Mouse (Mus musculus) 416B (cell line): Measurements from ENCODE around the gene Cnrip1.

Experiments used
- DNase-seq: peaks from one replicate; pipeline ENCODE4 v3.0.0; 2011; ENCODE audit warnings: low read depth

The Cnrip1 gene

DNA sequence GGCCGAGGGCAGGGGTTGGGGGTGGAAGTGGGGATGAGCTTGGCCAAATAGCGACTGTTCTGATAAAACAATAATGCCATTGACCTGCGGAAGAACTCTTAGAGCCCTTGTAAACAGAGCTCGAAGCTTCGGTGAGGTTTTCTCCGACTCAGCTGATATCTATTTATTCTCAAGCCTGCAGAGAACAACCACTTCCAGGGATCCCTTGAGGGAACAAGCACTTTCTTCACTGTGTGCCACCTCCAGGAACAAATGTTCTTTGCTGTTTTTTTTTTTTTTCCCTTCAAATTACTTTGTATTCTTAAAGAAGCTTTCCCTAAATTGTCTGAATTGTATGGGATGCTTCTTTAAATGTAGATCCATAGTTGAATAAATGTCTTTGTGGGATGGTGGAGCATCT is 56.0 kb downstream of the Cnrip1 start:
- no peak for DNase-seq

DNA sequence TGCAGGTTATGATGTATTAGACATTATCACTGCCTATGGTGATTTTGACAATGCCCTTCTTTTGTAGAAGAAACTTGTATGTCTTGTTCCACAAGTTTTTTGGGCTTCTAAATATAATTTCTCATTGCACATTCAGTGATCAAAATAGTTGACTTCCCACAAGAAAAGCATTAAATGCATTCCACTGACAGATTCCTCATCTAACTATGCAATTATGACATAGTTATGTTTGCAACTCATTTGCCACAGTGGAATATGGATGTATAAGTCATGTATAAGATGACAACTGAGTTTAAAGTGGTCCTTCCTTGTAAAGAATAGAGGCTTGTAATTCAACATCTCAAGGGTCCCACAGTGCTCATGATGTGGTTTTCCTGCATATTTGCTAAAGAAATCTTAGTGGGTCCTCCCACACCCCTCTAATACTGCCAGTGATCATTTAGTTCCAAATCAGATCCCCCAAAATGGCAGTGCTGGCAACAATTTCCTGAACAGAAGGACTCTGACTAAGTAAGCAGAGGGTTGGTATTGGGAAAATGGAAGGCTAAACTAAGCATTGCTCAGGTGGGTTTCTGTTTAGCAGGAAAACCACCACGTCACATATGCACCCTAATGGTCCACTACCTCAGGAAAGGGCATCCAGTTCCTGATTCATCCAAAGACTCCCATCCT is 61.2 kb downstream of the Cnrip1 start:
- DNase-seq = no peak

DNA sequence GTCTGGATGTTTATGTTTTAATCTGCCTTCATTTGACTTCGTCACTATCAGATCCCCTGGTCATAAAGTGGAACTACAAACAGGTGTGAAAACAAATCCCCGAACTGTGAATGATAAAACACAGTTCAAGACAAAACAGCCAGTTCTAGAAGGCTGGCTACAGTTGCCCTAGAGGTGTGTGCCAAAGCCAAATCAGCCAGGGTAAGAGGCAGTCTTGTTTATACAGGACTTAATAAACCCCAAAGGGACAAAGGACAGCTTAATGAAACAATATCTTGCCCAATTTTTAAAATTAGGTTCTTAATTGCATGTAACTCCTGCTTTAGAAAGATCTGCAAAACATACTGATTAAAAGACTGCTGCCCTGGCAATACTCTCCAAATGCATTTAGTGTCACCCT is 75.0 kb downstream of the Cnrip1 start:
- DNase-seq = no peak
